In genomic region chr10:117323782-117324181, GRCm38 (mm10) we compare ENCODE assay signal across 30 mouse cellular contexts. TPM values are rescaled to one million over a fixed set of nuclear protein-coding genes. Genes with fewer than 3 reads are reported as not detected.
A peak's percentile ranks its signal among the peaks of the same experiment; 100 is the strongest.
DNase-seq lines count a peak whose midpoint lies in the region; ATAC-seq and TF ChIP-seq lines count a peak whose summit lies in the region.
"Had no signal": no experiment of that assay in that cellular context is flagged by ENCODE, and none has a peak within 500 bp of the region (broad histone marks: within the 10 kb centered on the region; RNA-seq: fewer than 3 reads in every experiment).

No protein-coding gene starts in this region.

- H3K4me3 ChIP-seq in liver, postnatal 0 days (ENCODE audit: low read depth, low read length): no peak overlapping the region
- no peak overlapping the region for H3K4me3 ChIP-seq in CH12.LX (replicated peaks in 1 of 3; ENCODE audit: low read depth in 2 of 3, low read length in 2 of 3, poor library complexity in 1 of 3)
- H3K4me3 ChIP-seq: embryonic facial prominence, embryonic 10.5 days; heart, embryonic 15.5 days; hindbrain, embryonic 13.5 days; limb, embryonic 12.5 days; liver, embryonic 12.5 days; myocyte; neural tube, embryonic 13.5 days had no signal

- TF ChIP-seq EP300 in liver, postnatal 0 days (IDR thresholded peaks at IDR 0.05; ENCODE audit: low read depth): no peak
- TF ChIP-seq EP300 in CH12.LX (IDR thresholded peaks at IDR 0.05; ENCODE audit: low read length): peak; percentile 47

- dilution Hi-C loops in CH12.LX (cut with MboI; ENCODE audit: extremely low pct_ligation_motif_present, extremely low pct_unique_long_range_greater_than_20kb, low sequenced_read_pairs): no loop called here

- ATAC-seq in liver, postnatal 0 days: no peak
- peak; percentile 93 for ATAC-seq in megakaryocyte progenitor cell, adult 5-6 weeks (replicated peaks; ENCODE audit: poor library complexity)
- ATAC-seq: activated CD4-positive, CD25-positive, alpha-beta regulatory T cell, adult 4 months; forebrain, embryonic 16.5 days; inflammation-experienced regulatory T-cells, adult 6 months; liver, embryonic 12.5 days had no signal

- H3K79me2 ChIP-seq in CH12.LX (replicated peaks; ENCODE audit: control insufficient read depth, extremely low read depth, insufficient read depth, poor library complexity, severe bottlenecking): no peaks in the 10 kb centered on the region

- H3K4me1 ChIP-seq in liver, postnatal 0 days (ENCODE audit: insufficient read depth): peaks cover 7% of the 10 kb centered on the region; the same call in 1 of the 2 replicates
- H3K4me1 ChIP-seq in CH12.LX (ENCODE audit: control insufficient read depth in 1 of 2, insufficient read depth in 2 of 2): peaks cover 15 to 27% of the 10 kb centered on the region in 2 experiments
- H3K4me1 ChIP-seq: embryonic facial prominence, embryonic 10.5 days; hindbrain, embryonic 13.5 days; limb, embryonic 12.5 days; liver, embryonic 12.5 days; neural tube, embryonic 13.5 days had no signal

- intact Hi-C loops in left cerebral cortex, postnatal 36 days (cut with DNase I): no loop called here

- H3K27ac ChIP-seq in liver, postnatal 0 days (ENCODE audit: low read depth): no peak overlapping the region
- no peak overlapping the region for H3K27ac ChIP-seq in CH12.LX (ENCODE audit: insufficient read depth, low read depth)
- H3K27ac ChIP-seq: embryonic facial prominence, embryonic 10.5 days; heart, embryonic 15.5 days; hindbrain, embryonic 13.5 days; limb, embryonic 12.5 days; liver, embryonic 12.5 days; neural tube, embryonic 13.5 days had no signal

- no peak for TF ChIP-seq POLR2A in CH12.LX (IDR thresholded peaks at IDR 0.05; ENCODE audit: low read depth, low read length)

- peak; percentile 22 for DNase-seq in liver, postnatal 0 days
- DNase-seq in liver (no peak), CH12.LX (ENCODE audit: extremely low read depth) (peak; percentile 39)
- DNase-seq in splenic B cell, adult 2 months (ENCODE audit: low read depth, low spot score): peak; percentile 72
- DNase-seq in left cerebral cortex, postnatal 36 days (ENCODE audit: low spot score in 2 of 2): no peak
- DNase-seq in left cerebral cortex, adult 8-10 months (ENCODE audit: low spot score in 2 of 2): no peak
- DNase-seq: adrenal gland, postnatal 14 days; cerebellum, adult 9-10 months; gastrocnemius, postnatal 25 days; heart, postnatal 36 days; kidney, adult 9 months; kidney, postnatal 14 days; lung, adult 2 months; lung, postnatal 14 days; midbrain, embryonic 14.5 days; right cerebral cortex, postnatal 4 days; thymus, postnatal 4 days had no signal

- TF ChIP-seq CTCF in liver, postnatal 0 days (IDR thresholded peaks at IDR 0.05; ENCODE audit: low read depth): no peak
- TF ChIP-seq CTCF in CH12.LX (conservative IDR thresholded peaks at IDR 0.05 in 1 of 2, IDR thresholded peaks at IDR 0.05 in 1 of 2; ENCODE audit: low read depth in 2 of 2, low read length in 2 of 2): no peak

- H3K9ac ChIP-seq in liver, postnatal 0 days (replicated peaks): no peak overlapping the region
- H3K9ac ChIP-seq in CH12.LX (ENCODE audit: insufficient read depth, low read depth): no peak overlapping the region
- H3K9ac ChIP-seq: heart, embryonic 15.5 days; hindbrain, embryonic 13.5 days; limb, embryonic 12.5 days; liver, embryonic 12.5 days; neural tube, embryonic 13.5 days had no signal

- TF ChIP-seq RAD21 in CH12.LX (IDR thresholded peaks at IDR 0.05; ENCODE audit: low read depth, low read length): no peak

- H3K4me2 ChIP-seq in liver, postnatal 0 days (ENCODE audit: low read depth, low read length): no peak overlapping the region
- H3K4me2 ChIP-seq in CH12.LX (ENCODE audit: insufficient read depth, low read depth, poor library complexity, severe bottlenecking): no peak overlapping the region
- H3K4me2 ChIP-seq: heart, embryonic 15.5 days; hindbrain, embryonic 13.5 days; limb, embryonic 12.5 days; liver, embryonic 12.5 days; neural tube, embryonic 13.5 days had no signal

- in situ Hi-C loops in CH12.LX (cut with MboI; ENCODE audit: low pct_ligation_motif_present, low pct_unique_long_range_greater_than_20kb, low sequenced_read_pairs): no loop called here

- no peaks in the 10 kb centered on the region for H3K27me3 ChIP-seq in liver, postnatal 0 days (ENCODE audit: insufficient read depth, low read length)
- no peaks in the 10 kb centered on the region for H3K27me3 ChIP-seq in CH12.LX (replicated peaks)
- H3K27me3 ChIP-seq in splenic B cell, adult 2 months (ENCODE audit: control insufficient read depth, insufficient read depth, low read length, poor library complexity, severe bottlenecking): no peaks in the 10 kb centered on the region
- H3K27me3 ChIP-seq: heart, embryonic 15.5 days; hindbrain, embryonic 13.5 days; limb, embryonic 12.5 days; liver, embryonic 12.5 days; neural tube, embryonic 13.5 days had no signal

- WGBS in liver, postnatal 0 days (ENCODE audit: insufficient replicate concordance): 62% methylated on average over 7 of the region's 7 CpGs

- H3K36me3 ChIP-seq in liver, postnatal 0 days (replicated peaks; ENCODE audit: insufficient read depth, low read length): no peaks in the 10 kb centered on the region
- no peaks in the 10 kb centered on the region for H3K36me3 ChIP-seq in CH12.LX (replicated peaks in 1 of 2; ENCODE audit: control insufficient read depth in 1 of 2, insufficient read depth in 1 of 2, low read length in 1 of 2)
- H3K36me3 ChIP-seq in splenic B cell, adult 2 months (ENCODE audit: control insufficient read depth, insufficient read depth, low read length, poor library complexity, severe bottlenecking): no peaks in the 10 kb centered on the region
- H3K36me3 ChIP-seq: embryonic facial prominence, embryonic 10.5 days; heart, embryonic 15.5 days; hindbrain, embryonic 13.5 days; limb, embryonic 12.5 days; liver, embryonic 12.5 days; neural tube, embryonic 13.5 days had no signal

- no peaks in the 10 kb centered on the region for H3K9me3 ChIP-seq in liver, postnatal 0 days (ENCODE audit: low read length)
- H3K9me3 ChIP-seq in CH12.LX (replicated peaks; ENCODE audit: low read length): no peaks in the 10 kb centered on the region
- H3K9me3 ChIP-seq: embryonic facial prominence, embryonic 10.5 days; heart, embryonic 15.5 days; hindbrain, embryonic 13.5 days; limb, embryonic 12.5 days; liver, embryonic 12.5 days; neural tube, embryonic 13.5 days had no signal

TF ChIP-seq in CH12.LX, 34 proteins besides CTCF, POLR2A, EP300 and RAD21:
- no peak for TF ChIP-seq JUND (conservative IDR thresholded peaks at IDR 0.05; ENCODE audit: low read depth, low read length)
- TF ChIP-seq IRF4 (IDR thresholded peaks at IDR 0.05; ENCODE audit: low read depth, low read length): peak; percentile 62
- no peak for TF ChIP-seq ELF1 (IDR thresholded peaks at IDR 0.05; ENCODE audit: low read depth, low read length)
- TF ChIP-seq ZNF384 (IDR thresholded peaks at IDR 0.05; ENCODE audit: low read depth, low read length): no peak
- TF ChIP-seq BHLHE40 (IDR thresholded peaks at IDR 0.05; ENCODE audit: low read depth, low read length): no peak
TF ChIP-seq in CH12.LX: peak in this region for 1.

RNA-seq across cellular contexts. Expression of gene Lyz1, which starts 31.1 kb away (rescaled TPM):
- 0.42 and 0.85 TPM in 2 replicates for polyA plus RNA-seq in liver, postnatal 0 days (2015; fragmentation: Nextera tagmentation; extraction: Ambion mirVana)
- not detected in 2 replicates for total RNA-seq in CH12.LX (2012; rRNA removed)
- total RNA-seq in CH12.LX (2014; rRNA removed): not detected in 2 replicates
- not detected in 2 replicates for polyA plus RNA-seq in CH12.LX (2012; ENCODE audit: insufficient read length, low read depth)
- total RNA-seq in megakaryocyte progenitor cell, adult 5-6 weeks (2015): not detected in 2 replicates
- total RNA-seq in megakaryocyte progenitor cell, adult 5-6 weeks (2017): 0.33 TPM in 1 of 2 replicates, not detected in the other
- total RNA-seq in left cerebral cortex, postnatal 36 days (2021): 1 to 10 TPM; 1.5 to 1.7 TPM
- total RNA-seq in left cerebral cortex, adult 8-10 months (2022): 10 to 100 TPM in 2 of 4 experiments, 1 to 10 TPM in 2; 1.4 to 13.6 (median 6.2) TPM
- total RNA-seq: megakaryocyte-erythroid progenitor cell, adult 5-6 weeks; MEL had no signal
- polyA plus RNA-seq: embryonic facial prominence, embryonic 10.5 days; forebrain, embryonic 16.5 days; hindbrain, embryonic 13.5 days; limb, embryonic 12.5 days; liver, embryonic 12.5 days; midbrain, embryonic 14.5 days; myocyte had no signal

RNA-seq across cellular contexts. Expression of gene Lyz2, which starts 41.7 kb away (rescaled TPM):
- polyA plus RNA-seq in liver, postnatal 0 days (2015; fragmentation: Nextera tagmentation; extraction: Ambion mirVana): 542 and 556 TPM in 2 replicates
- 0.08 TPM in 1 of 2 replicates, not detected in the other for total RNA-seq in CH12.LX (2012; rRNA removed)
- 0.17 TPM in 1 of 2 replicates, not detected in the other for total RNA-seq in CH12.LX (2014; rRNA removed)
- polyA plus RNA-seq in CH12.LX (2012; ENCODE audit: insufficient read length, low read depth): not detected in 2 replicates
- 545 and 765 TPM in 2 replicates for total RNA-seq in megakaryocyte progenitor cell, adult 5-6 weeks (2015)
- total RNA-seq in megakaryocyte progenitor cell, adult 5-6 weeks (2017): 600 and 820 TPM in 2 replicates
- 10 to 100 TPM; 12.1 to 14.4 TPM for total RNA-seq in left cerebral cortex, postnatal 36 days (2021)
- 100 to 1,000 TPM in 2 of 4 experiments, 10 to 100 TPM in 2; 15.6 to 138 (median 65.3) TPM for total RNA-seq in left cerebral cortex, adult 8-10 months (2022)
- total RNA-seq: MEL had no signal

RNA-seq across cellular contexts. Expression of gene Cpsf6, which starts 56.0 kb away (rescaled TPM):
- 34.4 and 38.6 TPM in 2 replicates for polyA plus RNA-seq in liver, postnatal 0 days (2015; fragmentation: Nextera tagmentation; extraction: Ambion mirVana)
- 87.6 and 109 TPM in 2 replicates for total RNA-seq in CH12.LX (2012; rRNA removed)
- total RNA-seq in CH12.LX (2014; rRNA removed): 114 and 128 TPM in 2 replicates
- 94.2 and 99.5 TPM in 2 replicates for polyA plus RNA-seq in CH12.LX (2012; ENCODE audit: insufficient read length, low read depth)
- 103 and 107 TPM in 2 replicates for total RNA-seq in megakaryocyte progenitor cell, adult 5-6 weeks (2015)
- total RNA-seq in megakaryocyte progenitor cell, adult 5-6 weeks (2017): 108 and 138 TPM in 2 replicates
- total RNA-seq in left cerebral cortex, postnatal 36 days (2021): 100 to 1,000 TPM in 1 of 2 experiments, 10 to 100 TPM in 1; 94.5 to 120 TPM
- total RNA-seq in left cerebral cortex, adult 8-10 months (2022): 100 to 1,000 TPM in 2 of 4 experiments, 10 to 100 TPM in 2; 86.2 to 103 (median 96.1) TPM

Comparison
In these comparisons a context has a peak if more than half of its experiments do, and no peak if none do; other contexts are left out.
1. DNase-seq: peak in liver, postnatal 0 days (single experiment), CH12.LX (single experiment) and splenic B cell, adult 2 months (single experiment); none in liver (single experiment), left cerebral cortex, postnatal 36 days (0 of 2) and left cerebral cortex, adult 8-10 months (0 of 2).
2. RNA of gene Lyz2, which starts 41.7 kb away (total RNA-seq): 545 to 820 TPM in megakaryocyte progenitor cell, adult 5-6 weeks, 15.6 to 138 TPM in left cerebral cortex, adult 8-10 months and 12.1 to 14.4 TPM in left cerebral cortex, postnatal 36 days; 0.08 to 0.17 TPM in CH12.LX; every median in the first group is over 10 times any median in the second.